Mouse (Mus musculus): Measurements from ENCODE around the gene Zrsr2. TPM values are rescaled to one million over a fixed set of nuclear protein-coding genes. Genes with fewer than 3 reads are reported as not detected.

Zrsr2 gene
- polyA plus RNA-seq, 1 experiment = 46.2 TPM

GRCm38 (mm10) chrX:163897354-163897753, 61.1 kb downstream of the Zrsr2 start:
- DNase-seq (ENCODE audit: extremely low spot score in 1 of 2, low spot score in 1 of 2) = no peak

GRCm38 (mm10) chrX:163885539-163885981, 72.9 kb downstream of the Zrsr2 start:
- DNase-seq (ENCODE audit: extremely low spot score in 1 of 2, low spot score in 1 of 2) = no peak

Other genes with a start within 250 kb of the Zrsr2 start
- 0.67 and 1.0 TPM in 2 replicates for gene Rnf138rt1, start 197.3 kb downstream of the Zrsr2 start, polyA plus RNA-seq (2012; rRNA removed)
- 52.7 and 54.2 TPM in 2 replicates for gene Ap1s2, start 49.6 kb downstream of the Zrsr2 start, polyA plus RNA-seq (2012; rRNA removed)
- 3.8 and 4.0 TPM in 2 replicates for gene Car5b, start 69.3 kb upstream of the Zrsr2 start, polyA plus RNA-seq (2012; rRNA removed)
- gene Siah1b, start 117.8 kb upstream of the Zrsr2 start, polyA plus RNA-seq (2012; rRNA removed) = 9.5 and 9.8 TPM in 2 replicates
- 0.08 and 0.20 TPM in 2 replicates for gene Cltrn, start 130.2 kb upstream of the Zrsr2 start, polyA plus RNA-seq (2012; rRNA removed)
- 1.6 and 1.7 TPM in 2 replicates for gene Ace2, start 180.7 kb upstream of the Zrsr2 start, polyA plus RNA-seq (2012; rRNA removed)

All from frontal cortex, adult 2 months (tissue).